Mouse (Mus musculus) liver, embryonic 12.5 days (tissue): Measurements from ENCODE around the gene Gk5. TPM values are rescaled to one million over a fixed set of nuclear protein-coding genes. Genes with fewer than 3 reads are reported as not detected.
A peak's percentile ranks its signal among the peaks of the same experiment; 100 is the strongest.

ENCODE experiments used
- ATAC-seq: fragments of 200-750 bp; cut with Nextera tagmentation; 2 replicates; pipeline ENCODE4 v1.8.0; 2017; ENCODE audit warnings: moderate number of reproducible peaks, mild to moderate bottlenecking, moderate library complexity
- H3K27ac ChIP-seq: fragments of 300-500 bp; sonication (generic); 2 replicates; pipeline ENCODE4 v1.5.1; 2016; ENCODE audit warnings: mild to moderate bottlenecking
- H3K27me3 ChIP-seq: fragments of 300-500 bp; sonication (generic); replicated peaks from 2 replicates; pipeline ENCODE4 v1.6.1; 2016; ENCODE audit warnings: mild to moderate bottlenecking, moderate library complexity
- H3K36me3 ChIP-seq: fragments of 300-500 bp; sonication (generic); 2 replicates; pipeline ENCODE4 v1.6.1; 2016; ENCODE audit warnings: mild to moderate bottlenecking, moderate library complexity
- H3K4me1 ChIP-seq: fragments of 300-500 bp; sonication (generic); 2 replicates; pipeline ENCODE4 v1.6.1; 2016
- H3K4me2 ChIP-seq: fragments of 300-500 bp; sonication (generic); 2 replicates; pipeline ENCODE4 v1.6.1; 2016; ENCODE audit warnings: mild to moderate bottlenecking, moderate library complexity
- H3K4me3 ChIP-seq: fragments of 300-500 bp; sonication (generic); 2 replicates; pipeline ENCODE4 v1.5.1; 2016; ENCODE audit warnings: mild to moderate bottlenecking, moderate library complexity
- H3K9ac ChIP-seq: fragments of 300-500 bp; sonication (generic); 2 replicates; pipeline ENCODE4 v1.6.1; 2016; ENCODE audit warnings: mild to moderate bottlenecking, moderate library complexity
- H3K9me3 ChIP-seq: fragments of 300-500 bp; sonication (generic); replicated peaks from 2 replicates; pipeline ENCODE4 v1.6.1; 2016; ENCODE audit warnings: mild to moderate bottlenecking, moderate library complexity
- WGBS: fragments of 180-500 bp; shearing (Covaris S2); methylation state at CpG from one replicate; pipeline ENCODE4 v1.1.7; 2016; ENCODE audit not compliant: insufficient replicate concordance; 5-methylcytosine and 5-hydroxymethylcytosine counted together
- polyA plus RNA-seq: library from polyadenylated mRNA; unstranded; fragments of >200 nt; fragmentation: Nextera tagmentation; extraction: Ambion mirVana; gene quantifications from 2 replicates; pipeline ENCODE4 v1.2.1, GENCODE M21; 2016

Gene Gk5
- polyA plus RNA-seq, 1 experiment from 2014 or later = 0.85 TPM

DNA sequence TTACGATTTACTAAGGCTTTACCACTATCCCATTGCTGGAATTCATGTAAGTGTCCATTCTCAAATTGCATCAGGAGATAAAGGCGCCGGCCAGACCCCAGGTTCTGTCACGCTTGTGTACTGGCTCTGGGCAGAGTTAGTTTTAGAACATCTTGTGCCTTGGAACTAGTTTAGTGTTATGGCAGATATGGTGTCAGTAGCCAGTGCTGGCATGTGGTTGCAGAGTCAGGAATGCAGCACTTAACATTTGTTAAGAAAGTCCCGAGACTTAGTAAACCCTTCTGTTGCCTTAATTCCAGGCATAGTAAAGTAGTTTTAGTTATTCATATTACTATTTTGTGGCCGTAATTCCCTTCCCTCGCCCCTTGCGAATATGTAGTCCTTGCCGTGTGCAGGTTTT is 78.6 kb downstream of the Gk5 start:
- WGBS = 74% methylated on average over 9 of the region's 9 CpGs

GRCm38 (mm10) chr9:96203663-96204062 is 84.5 kb downstream of the Gk5 start:
- no peaks in the 10 kb centered on the region for H3K9me3 ChIP-seq
- H3K36me3 ChIP-seq = peaks cover 9% of the 10 kb centered on the region
- no peak overlapping the region for H3K4me3 ChIP-seq
- H3K4me2 ChIP-seq = no peak overlapping the region
- no peak for ATAC-seq
- no peak overlapping the region for H3K27ac ChIP-seq
- 85% methylated on average over 3 of the region's 3 CpGs for WGBS
- H3K9ac ChIP-seq = no peak overlapping the region
- no peaks in the 10 kb centered on the region for H3K27me3 ChIP-seq
- H3K4me1 ChIP-seq = peaks cover 6% of the 10 kb centered on the region; the same call in 1 of the 2 replicates

More for the DNA sequence above, 78.6 kb downstream of the Gk5 start:
- H3K4me3 ChIP-seq = no peak overlapping the region; the same call in 1 of the 2 replicates
- H3K9ac ChIP-seq = no peak overlapping the region
- no peaks in the 10 kb centered on the region for H3K9me3 ChIP-seq
- no peak for ATAC-seq
- no peak overlapping the region for H3K27ac ChIP-seq
- peak overlapping the region; percentile 100 for H3K4me2 ChIP-seq
- H3K4me1 ChIP-seq = peaks cover 29% of the 10 kb centered on the region
- no peaks in the 10 kb centered on the region for H3K27me3 ChIP-seq
- peaks cover 5% of the 10 kb centered on the region; the same call in 1 of the 2 replicates for H3K36me3 ChIP-seq

GRCm38 (mm10) chr9:96207428-96207827 is 88.3 kb downstream of the Gk5 start:
- H3K4me2 ChIP-seq = no peak overlapping the region
- H3K27ac ChIP-seq = no peak overlapping the region
- H3K27me3 ChIP-seq = no peaks in the 10 kb centered on the region
- 79% methylated on average over 3 of the region's 3 CpGs for WGBS
- peaks cover 6% of the 10 kb centered on the region; the same call in 1 of the 2 replicates for H3K4me1 ChIP-seq
- no peaks in the 10 kb centered on the region for H3K9me3 ChIP-seq
- H3K36me3 ChIP-seq = peaks cover 6% of the 10 kb centered on the region
- H3K9ac ChIP-seq = no peak overlapping the region
- H3K4me3 ChIP-seq = no peak overlapping the region
- ATAC-seq = no peak

DNA sequence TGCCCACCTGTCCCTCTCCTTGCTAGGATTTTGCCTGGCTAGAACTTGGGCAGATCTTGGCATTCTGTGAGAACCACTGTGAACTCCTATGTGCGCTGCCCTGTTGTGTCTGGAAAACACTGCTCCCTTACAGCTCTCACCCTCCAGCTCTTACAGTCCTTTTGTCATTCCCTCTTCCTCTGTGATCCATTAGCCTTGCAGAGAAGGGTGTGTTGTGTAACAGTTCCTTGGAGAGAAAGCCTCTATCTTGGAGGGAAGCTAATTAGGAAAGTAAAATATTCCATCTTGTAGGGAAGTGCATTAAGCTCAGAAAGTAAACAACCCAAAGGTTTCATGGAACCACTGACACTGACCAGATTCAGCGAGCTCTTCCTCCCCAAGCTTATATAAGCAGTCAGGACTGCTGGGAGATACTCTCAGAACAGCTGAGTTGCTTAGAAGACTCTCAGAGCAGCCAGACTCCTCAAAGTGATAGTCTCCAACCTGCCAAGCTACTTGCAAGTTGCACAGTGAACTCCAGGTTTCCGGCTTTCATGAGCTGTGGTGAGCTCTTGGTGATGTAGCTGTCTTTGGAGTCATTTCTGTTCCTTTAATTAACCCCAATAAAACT is 94.0 kb downstream of the Gk5 start:
- no peak for ATAC-seq
- Histone ChIP-seq H3K4me1 (0 out of 2 replicates have a peak, but pooled peaks cover 4% of the 10 kb centered on the region), H3K36me3 (peaks cover 5% of the 10 kb centered on the region; the same call in 1 of the 2 replicates), H3K27me3 (no peaks in the 10 kb centered on the region), H3K4me3 (no peak overlapping the region), H3K9me3 (no peaks in the 10 kb centered on the region), H3K4me2 (no peak overlapping the region), H3K9ac (no peak overlapping the region), H3K27ac (0 out of 2 replicates have a peak overlapping the region, but pooled peaks have one; percentile 4)
- WGBS = 78% methylated on average over 3 of the region's 3 CpGs

DNA sequence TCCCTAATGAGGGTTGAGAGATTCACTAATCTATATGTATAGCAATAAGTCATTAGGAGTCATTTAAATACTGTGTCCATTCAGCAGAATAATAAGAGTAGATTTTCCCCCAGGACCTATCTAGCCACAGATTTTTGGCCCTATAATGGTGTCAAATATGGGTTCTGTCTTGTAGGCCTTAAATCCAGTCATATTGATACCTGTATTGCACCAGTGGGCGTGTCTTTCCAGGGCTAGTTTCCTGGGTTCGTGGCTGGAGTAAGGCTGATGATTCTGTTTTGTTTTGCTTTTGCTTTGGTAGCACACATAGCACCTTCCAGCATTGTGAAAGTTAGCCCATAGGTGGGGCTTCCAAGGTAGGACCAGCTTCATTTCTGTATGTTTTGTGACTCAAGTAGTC is 95.0 kb downstream of the Gk5 start:
- Histone ChIP-seq H3K4me3 (no peak overlapping the region), H3K4me2 (no peak overlapping the region), H3K27me3 (no peaks in the 10 kb centered on the region), H3K27ac (no peak overlapping the region), H3K36me3 (peaks cover 5% of the 10 kb centered on the region; the same call in 1 of the 2 replicates), H3K9me3 (no peaks in the 10 kb centered on the region), H3K4me1 (peaks cover 13% of the 10 kb centered on the region; the same call in 1 of the 2 replicates), H3K9ac (no peak overlapping the region)
- WGBS = 80% methylated on average over 2 of the region's 2 CpGs
- no peak for ATAC-seq

DNA sequence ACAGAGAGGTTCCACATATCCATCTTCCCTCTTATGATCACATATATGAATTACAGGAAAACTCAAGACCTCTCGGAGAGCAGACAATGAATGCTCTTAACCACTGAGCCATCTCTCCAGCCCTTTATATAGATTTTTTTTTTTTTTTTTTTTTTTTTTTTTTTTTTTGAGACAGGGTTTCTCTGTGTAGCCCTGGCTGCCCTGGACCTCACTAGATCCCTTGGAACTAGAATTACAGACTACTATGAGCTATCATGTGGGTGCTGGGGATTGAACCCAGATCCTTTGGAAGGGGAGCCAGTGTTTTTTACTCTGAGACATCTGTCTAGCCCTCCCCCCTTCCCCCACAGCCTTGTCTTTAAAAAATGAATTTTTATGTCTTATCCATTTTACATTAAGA is 98.1 kb downstream of the Gk5 start:
- H3K27me3 ChIP-seq = no peaks in the 10 kb centered on the region
- ATAC-seq = no peak
- H3K9me3 ChIP-seq = no peaks in the 10 kb centered on the region
- H3K4me2 ChIP-seq = no peak overlapping the region
- peaks cover 18% of the 10 kb centered on the region; the same call in 1 of the 2 replicates for H3K4me1 ChIP-seq
- WGBS = 75% methylated on average over 1 of the region's 1 CpGs
- no peak overlapping the region for H3K9ac ChIP-seq
- no peak overlapping the region for H3K27ac ChIP-seq
- no peak overlapping the region for H3K4me3 ChIP-seq
- H3K36me3 ChIP-seq = peaks cover 5% of the 10 kb centered on the region; the same call in 1 of the 2 replicates

DNA sequence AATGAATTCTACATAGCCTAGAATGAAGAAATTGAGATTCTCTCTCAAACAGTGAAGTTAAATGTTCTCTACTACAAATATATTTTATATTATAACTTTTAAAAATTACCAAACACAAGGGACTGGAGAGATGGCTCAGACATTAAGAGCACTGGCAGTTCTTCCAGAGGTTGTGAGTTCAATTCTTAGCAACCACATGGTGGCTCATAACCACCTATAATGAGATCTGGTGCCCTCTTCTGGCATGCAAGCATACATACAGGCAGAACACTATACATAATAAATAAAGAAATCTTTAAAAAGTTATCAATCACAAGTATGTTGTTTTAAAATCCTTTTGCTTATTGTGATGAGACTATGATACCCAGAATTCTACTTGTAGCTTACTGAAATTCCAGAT is 98.6 kb downstream of the Gk5 start:
- no peak overlapping the region for H3K4me2 ChIP-seq
- no peak overlapping the region for H3K9ac ChIP-seq

DNA sequence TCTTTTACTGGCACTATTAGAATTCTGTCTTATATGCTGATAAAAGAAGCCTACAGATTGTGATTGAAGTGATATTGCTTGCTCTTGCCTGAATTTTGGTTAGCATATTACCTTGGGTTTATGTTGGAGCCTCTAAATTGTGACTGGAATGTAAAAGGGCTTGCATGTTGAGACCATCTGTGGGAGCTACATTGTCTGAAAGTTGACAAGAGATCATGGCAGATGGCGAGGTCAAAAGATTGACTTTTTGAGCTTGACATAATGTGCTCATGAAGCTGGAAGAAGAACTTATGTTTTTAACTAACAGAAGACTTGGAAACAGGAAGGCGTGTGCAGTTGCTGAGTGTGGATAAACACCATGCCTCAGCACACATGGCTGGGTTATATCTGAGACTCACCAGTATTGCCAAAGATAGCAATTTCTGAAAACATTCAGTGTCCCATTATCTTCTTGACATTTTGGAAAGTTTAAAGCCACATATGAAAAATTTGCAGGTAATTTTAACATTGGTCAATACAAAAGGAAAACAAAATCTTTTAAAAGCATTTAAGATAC is 100.0 kb downstream of the Gk5 start:
- Histone ChIP-seq H3K4me2 (no peak overlapping the region), H3K27me3 (no peaks in the 10 kb centered on the region), H3K9me3 (no peaks in the 10 kb centered on the region), H3K4me1 (peaks cover 15% of the 10 kb centered on the region; the same call in 1 of the 2 replicates), H3K27ac (peak overlapping the region; percentile 69), H3K9ac (no peak overlapping the region), H3K36me3 (peaks cover 5% of the 10 kb centered on the region; the same call in 1 of the 2 replicates), H3K4me3 (no peak overlapping the region)
- ATAC-seq = peak; percentile 84
- WGBS = 41% methylated on average over 2 of the region's 2 CpGs

More for the DNA sequence above, 98.6 kb downstream of the Gk5 start:
- ATAC-seq = no peak
- Histone ChIP-seq H3K27me3 (no peaks in the 10 kb centered on the region), H3K36me3 (peaks cover 5% of the 10 kb centered on the region; the same call in 1 of the 2 replicates), H3K9me3 (no peaks in the 10 kb centered on the region), H3K4me3 (no peak overlapping the region), H3K4me1 (peaks cover 18% of the 10 kb centered on the region; the same call in 1 of the 2 replicates), H3K27ac (no peak overlapping the region)

DNA sequence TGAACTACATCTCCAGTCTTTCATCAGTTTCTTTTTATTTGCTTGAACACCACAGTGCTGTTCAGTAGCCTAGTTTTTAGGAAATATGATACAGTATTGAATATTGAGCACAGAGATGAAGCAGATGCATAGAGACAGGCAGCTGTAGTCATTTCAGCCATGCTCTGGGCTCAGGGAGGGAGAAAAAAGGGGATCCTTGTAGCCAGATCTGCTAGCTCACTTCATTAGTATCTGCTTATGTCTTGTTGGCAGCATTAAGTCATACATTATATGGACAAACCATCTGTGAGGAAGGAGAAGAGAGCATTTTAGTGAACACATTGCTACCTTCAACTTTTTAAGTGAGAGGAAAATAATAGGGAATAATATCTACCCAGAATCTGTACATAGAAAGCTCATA is 101.3 kb downstream of the Gk5 start:
- no peak overlapping the region for H3K9ac ChIP-seq
- 0 out of 2 replicates have a peak overlapping the region, but pooled peaks have one; percentile 36 for H3K27ac ChIP-seq
- H3K4me3 ChIP-seq = no peak overlapping the region
- no peaks in the 10 kb centered on the region for H3K27me3 ChIP-seq
- no peak overlapping the region for H3K4me2 ChIP-seq
- H3K4me1 ChIP-seq = peaks cover 15% of the 10 kb centered on the region; the same call in 1 of the 2 replicates
- no peaks in the 10 kb centered on the region for H3K36me3 ChIP-seq
- no peaks in the 10 kb centered on the region for H3K9me3 ChIP-seq
- no peak for ATAC-seq

DNA sequence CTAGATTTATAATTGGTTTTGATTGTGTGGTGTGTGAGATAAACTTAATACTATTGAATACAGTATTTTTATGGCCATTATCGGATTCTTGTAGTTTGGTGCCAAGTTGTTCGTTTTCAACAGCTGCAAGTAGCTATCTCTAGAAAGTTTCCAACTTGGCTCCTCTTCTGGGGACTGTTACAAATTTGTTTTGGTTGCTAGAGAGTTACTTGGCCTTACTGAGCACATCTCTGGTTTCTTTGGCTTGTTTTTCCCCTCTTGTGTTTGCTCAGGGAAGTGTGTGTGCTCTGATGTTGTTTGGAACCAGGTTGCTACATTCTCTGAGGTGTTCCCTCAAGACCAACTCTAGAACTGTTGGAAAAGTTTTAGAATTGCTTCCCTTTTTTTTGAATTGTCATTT is 104.1 kb downstream of the Gk5 start:
- H3K4me1 ChIP-seq = peaks cover 17% of the 10 kb centered on the region; the same call in 1 of the 2 replicates
- H3K9me3 ChIP-seq = no peaks in the 10 kb centered on the region
- H3K4me3 ChIP-seq = no peak overlapping the region
- H3K4me2 ChIP-seq = no peak overlapping the region
- H3K36me3 ChIP-seq = no peaks in the 10 kb centered on the region
- ATAC-seq = no peak
- no peak overlapping the region for H3K27ac ChIP-seq
- 82% methylated on average over 2 of the region's 2 CpGs for WGBS
- H3K27me3 ChIP-seq = no peaks in the 10 kb centered on the region
- no peak overlapping the region for H3K9ac ChIP-seq

DNA sequence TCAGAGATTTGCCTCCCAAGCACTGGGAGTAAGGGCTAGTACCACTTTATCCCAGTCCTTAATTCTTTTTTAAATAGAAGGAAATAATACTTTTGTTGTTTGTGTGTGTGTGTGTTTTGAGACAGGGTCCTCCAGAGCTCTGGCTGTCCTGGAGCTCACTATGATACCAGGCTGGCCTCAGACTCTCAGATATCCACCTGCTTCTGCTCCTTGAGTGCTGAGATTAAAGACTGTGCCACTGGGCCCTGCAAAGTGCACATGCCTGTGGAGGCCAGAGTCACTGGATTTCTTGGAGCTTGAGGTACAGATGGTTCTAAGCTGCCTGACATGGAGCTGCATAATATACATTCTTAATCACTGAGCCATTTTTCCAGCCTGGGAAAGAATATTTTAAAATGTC is 109.1 kb downstream of the Gk5 start:
- Histone ChIP-seq H3K4me1 (peaks cover 6% of the 10 kb centered on the region; the same call in 1 of the 2 replicates), H3K9ac (peak overlapping the region; percentile 10; the same call in 1 of the 2 replicates), H3K4me3 (no peak overlapping the region), H3K27me3 (no peaks in the 10 kb centered on the region), H3K27ac (peak overlapping the region; percentile 45; the same call in 1 of the 2 replicates), H3K36me3 (no peaks in the 10 kb centered on the region), H3K9me3 (no peaks in the 10 kb centered on the region), H3K4me2 (no peak overlapping the region)
- peak; percentile 68 for ATAC-seq

DNA sequence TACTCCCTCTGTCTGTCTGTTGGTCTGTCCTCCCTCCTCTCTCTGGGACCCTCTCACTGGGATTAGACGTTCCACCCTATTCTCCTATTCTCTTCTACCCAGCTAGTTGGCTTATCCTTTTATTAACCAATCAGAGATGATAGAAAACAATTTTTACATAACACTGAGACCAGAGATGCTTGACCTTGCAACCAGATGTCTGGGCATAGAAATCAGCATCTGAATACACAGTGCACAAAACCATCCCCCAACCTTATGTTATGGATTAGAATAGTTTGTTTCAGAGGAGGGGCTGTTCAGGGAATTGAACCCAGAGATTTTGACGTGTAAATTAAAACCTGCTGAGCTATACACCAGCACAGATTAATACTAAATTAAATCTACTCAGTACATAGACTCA is 111.1 kb downstream of the Gk5 start:
- no peak overlapping the region for H3K4me2 ChIP-seq
- H3K9ac ChIP-seq = no peak overlapping the region
- no peaks in the 10 kb centered on the region for H3K36me3 ChIP-seq
- 74% methylated on average over 2 of the region's 2 CpGs for WGBS
- no peak for ATAC-seq
- H3K9me3 ChIP-seq = no peaks in the 10 kb centered on the region
- no peak overlapping the region for H3K4me3 ChIP-seq
- H3K27me3 ChIP-seq = no peaks in the 10 kb centered on the region
- peaks cover 6% of the 10 kb centered on the region; the same call in 1 of the 2 replicates for H3K4me1 ChIP-seq
- H3K27ac ChIP-seq = no peak overlapping the region
